Mouse (Mus musculus) brain, embryonic 14.5 days (tissue): ENCODE results near the gene Rpn1.

Source experiments
- CTCF ChIP-seq: fragments of 200-500 bp; IDR thresholded peaks from 2 replicates; pipeline ENCODE4 v1.5.1; 2012; ENCODE audit warnings: inconsistent platforms, mild to moderate bottlenecking, moderate library complexity, borderline replicate concordance; ENCODE audit not compliant: insufficient read depth, insufficient read length; ENCODE audit errors: extremely low read depth
- POLR2A ChIP-seq: fragments of 200-500 bp; IDR thresholded peaks from 2 replicates; pipeline ENCODE4 v1.6.1; 2012; ENCODE audit warnings: mild to moderate bottlenecking, inconsistent platforms, borderline replicate concordance; ENCODE audit not compliant: poor library complexity, insufficient read depth, insufficient read length, severe bottlenecking; ENCODE audit errors: extremely low read depth

DNA sequence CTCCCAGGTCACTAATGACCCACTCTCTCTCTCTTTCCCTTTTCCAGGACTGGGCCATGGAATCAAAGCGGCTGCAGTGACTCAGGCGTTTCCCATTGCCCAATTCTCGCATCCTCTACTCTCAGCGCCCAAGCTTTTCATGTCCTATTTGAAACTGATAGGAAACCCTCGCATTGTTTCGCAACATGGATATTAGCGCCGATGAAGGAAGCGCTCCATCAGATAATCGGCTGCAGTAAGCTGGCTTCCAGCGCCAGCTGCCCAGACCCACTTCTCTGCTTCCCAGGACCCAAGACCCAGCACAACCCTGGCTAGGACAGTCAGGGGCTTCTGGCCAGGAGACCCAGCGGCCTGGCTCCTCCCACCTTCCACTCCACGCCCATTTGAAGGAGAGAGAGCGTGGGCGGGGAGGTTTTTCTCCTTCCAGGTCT, 51.9 kb downstream of the Rpn1 start:
- TF ChIP-seq POLR2A (no peak), CTCF (no peak)
